Mouse (Mus musculus): Measurements from ENCODE around the gene Eps8l2. TPM values are rescaled to one million over a fixed set of nuclear protein-coding genes. Genes with fewer than 3 reads are reported as not detected.
"Not testable (repeated sequence)": the region's sequence is repeated elsewhere in the genome, so short reads cannot be mapped to it uniquely, and the experiment has no call there.

Eps8l2 gene
- total RNA-seq, 2 experiments from 2014 or later = 3.6 to 5.3 TPM

GRCm38 (mm10) chr7:141394771-141395170, 56.1 kb downstream of the Eps8l2 start:
- Histone ChIP-seq H3K27ac (no peak overlapping the region), H3K4me3 (no peak overlapping the region)
- DNase-seq (ENCODE audit: extremely low spot score in 1 of 2, low spot score in 2 of 2) = peak in 1 of 2 experiments; percentile 47
- intact Hi-C loops (cut with DNase I) = loop anchor here (5.0 kb wide), 1 partner anchor 67 kb away; the partner anchor contains the start of genes Deaf1 and Tmem80
- peak; percentile 81 for TF ChIP-seq CTCF (IDR thresholded peaks at IDR 0.05)

- intact Hi-C loops (cut with DNase I) = no loop called here
These were observed 56.7 kb downstream of the Eps8l2 start for GRCm38 (mm10) chr7:141395348-141395747.

GRCm38 (mm10) chr7:141403305-141403704, 64.6 kb downstream of the Eps8l2 start:
- intact Hi-C loops (cut with DNase I) = no loop called here
- no peak overlapping the region for H3K4me3 ChIP-seq
- TF ChIP-seq CTCF (IDR thresholded peaks at IDR 0.05) = peak; percentile 66
- no peak overlapping the region for H3K27ac ChIP-seq
- DNase-seq (ENCODE audit: extremely low spot score in 1 of 2, low spot score in 2 of 2) = peak in 1 of 2 experiments; percentile 50

More at GRCm38 (mm10) chr7:141395348-141395747, 56.7 kb downstream of the Eps8l2 start:
- no peak for TF ChIP-seq CTCF (IDR thresholded peaks at IDR 0.05)
- DNase-seq (ENCODE audit: extremely low spot score in 1 of 2, low spot score in 2 of 2) = no peak
- Histone ChIP-seq H3K4me3 (no peak overlapping the region), H3K27ac (no peak overlapping the region)

GRCm38 (mm10) chr7:141405466-141405865, 66.8 kb downstream of the Eps8l2 start:
- no peak for TF ChIP-seq CTCF (IDR thresholded peaks at IDR 0.05)
- no peak for DNase-seq (ENCODE audit: extremely low spot score in 1 of 2, low spot score in 2 of 2)
- intact Hi-C loops (cut with DNase I) = no loop called here
- Histone ChIP-seq H3K27ac (no peak overlapping the region), H3K4me3 (no peak overlapping the region)

DNA sequence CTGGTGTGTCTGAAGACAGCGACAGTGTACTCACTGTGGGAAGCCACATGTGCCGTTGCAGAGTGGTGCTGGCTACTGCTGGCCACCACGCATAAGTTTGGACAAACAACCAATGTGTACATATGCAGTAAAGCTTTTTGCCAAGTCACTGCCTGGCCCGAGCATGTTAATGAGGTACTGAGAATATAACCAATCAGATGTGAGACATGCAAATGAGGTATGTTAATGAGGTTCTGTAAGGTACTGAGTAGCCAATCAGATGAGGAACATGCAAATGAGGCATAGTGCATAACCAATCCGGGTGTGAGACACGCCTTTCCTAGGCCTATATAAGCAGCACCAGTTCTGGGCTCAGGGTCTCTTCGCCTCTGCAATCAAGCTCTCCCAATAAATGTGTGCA, 69.0 kb downstream of the Eps8l2 start:
- H3K27ac ChIP-seq; H3K4me3 ChIP-seq; DNase-seq (ENCODE audit: extremely low spot score in 1 of 2, low spot score in 2 of 2); intact Hi-C loops (cut with DNase I): not testable (repeated sequence)

- TF ChIP-seq CTCF (IDR thresholded peaks at IDR 0.05) = peak; percentile 95
- peak; percentile 82 to 89 for DNase-seq (ENCODE audit: extremely low spot score in 1 of 2, low spot score in 2 of 2)
- intact Hi-C loops (cut with DNase I) = loop anchor here (1.0 kb wide), 3 partner anchors 28 to 116 kb away; partner anchors contain the start of gene Slc25a22
- H3K27ac ChIP-seq = no peak overlapping the region
- no peak overlapping the region for H3K4me3 ChIP-seq
These were observed 70.2 kb downstream of the Eps8l2 start for GRCm38 (mm10) chr7:141408833-141409232.

DNA sequence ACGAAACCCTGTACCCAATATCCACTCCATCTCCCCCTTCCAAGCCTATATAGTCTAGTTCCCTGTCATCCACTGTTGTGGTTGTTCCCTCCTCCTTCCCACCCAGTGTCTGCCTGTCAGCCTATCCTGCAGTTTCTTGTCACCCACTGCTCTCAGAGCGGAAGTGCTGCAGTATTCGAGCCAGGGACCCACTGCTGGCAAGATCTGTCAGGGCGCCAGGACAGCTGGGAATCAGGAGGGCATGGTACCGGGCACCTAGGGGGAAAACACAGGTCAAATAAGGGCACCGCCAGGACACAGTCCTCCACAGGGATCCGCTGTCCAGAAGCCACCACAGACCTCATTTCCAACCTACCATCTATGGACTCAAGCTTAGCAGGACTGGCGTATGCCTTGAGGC, 72.0 kb downstream of the Eps8l2 start:
- intact Hi-C loops (cut with DNase I) = no loop called here
- Histone ChIP-seq H3K27ac (no peak overlapping the region), H3K4me3 (no peak overlapping the region)
- no peak for DNase-seq (ENCODE audit: extremely low spot score in 1 of 2, low spot score in 2 of 2)
- no peak for TF ChIP-seq CTCF (IDR thresholded peaks at IDR 0.05)

- DNase-seq (ENCODE audit: extremely low spot score in 1 of 2, low spot score in 2 of 2) = no peak
- H3K4me3 ChIP-seq = no peak overlapping the region
- TF ChIP-seq CTCF (IDR thresholded peaks at IDR 0.05) = no peak
- intact Hi-C loops (cut with DNase I) = no loop called here
- H3K27ac ChIP-seq = no peak overlapping the region
These were observed 73.0 kb downstream of the Eps8l2 start for GRCm38 (mm10) chr7:141411667-141412066.

Other genes starting within 250 kb of the Eps8l2 start
- 1 to 10 TPM; 1.7 to 3.4 TPM for gene Sigirr, start 238.3 kb upstream of the Eps8l2 start, total RNA-seq (2021)
- gene Ano9, start 221.1 kb upstream of the Eps8l2 start, total RNA-seq (2021) = not detected
- gene Ptdss2, start 216.5 kb upstream of the Eps8l2 start, total RNA-seq (2021) = 10 to 100 TPM; 46.9 to 51.6 TPM
- gene Rnh1, start 166.0 kb upstream of the Eps8l2 start, total RNA-seq (2021) = 10 to 100 TPM; 36.5 to 37.3 TPM
- gene Hras, start 144.9 kb upstream of the Eps8l2 start, total RNA-seq (2021) = 100 to 1,000 TPM; 219 to 244 TPM
- 1 to 10 TPM; 3.9 to 5.0 TPM for gene Lrrc56, start 144.7 kb upstream of the Eps8l2 start, total RNA-seq (2021)
- gene Lmntd2, start 124.8 kb upstream of the Eps8l2 start, total RNA-seq (2021) = not detected
- gene Rassf7, start 123.0 kb upstream of the Eps8l2 start, total RNA-seq (2021) = 1 to 10 TPM in 1 of 2 experiments, under 1 TPM in 1; 0.94 to 1.3 TPM
- gene Phrf1, start 110.1 kb upstream of the Eps8l2 start, total RNA-seq (2021) = 10 to 100 TPM; 70.5 to 77.2 TPM
- gene Irf7, start 72.4 kb upstream of the Eps8l2 start, total RNA-seq (2021) = 1 to 10 TPM in 1 of 2 experiments, under 1 TPM in 1; 0.59 to 1.2 TPM
- gene Cdhr5, start 62.1 kb upstream of the Eps8l2 start, total RNA-seq (2021) = not detected
- not detected for gene Sct, start 59.7 kb upstream of the Eps8l2 start, total RNA-seq (2021)
- gene Drd4, start 46.9 kb upstream of the Eps8l2 start, total RNA-seq (2021) = under 1 TPM; 0.27 to 0.44 TPM
- 10 to 100 TPM; 63.1 to 63.8 TPM for gene Deaf1, start 11.2 kb upstream of the Eps8l2 start, total RNA-seq (2021)
- gene Tmem80, start 11.1 kb upstream of the Eps8l2 start, total RNA-seq (2021) = 10 to 100 TPM; 33.3 to 34.9 TPM
- 10 to 100 TPM; 87.5 to 90.9 TPM for gene Taldo1, start 53.3 kb downstream of the Eps8l2 start, total RNA-seq (2021)
- 10 to 100 TPM; 38.9 to 46.5 TPM for gene Gatd1, start 75.3 kb downstream of the Eps8l2 start, total RNA-seq (2021)
- gene Cend1, start 90.6 kb downstream of the Eps8l2 start, total RNA-seq (2021) = 100 to 1,000 TPM; 279 to 288 TPM
- 100 to 1,000 TPM; 253 to 262 TPM for gene Slc25a22, start 99.0 kb downstream of the Eps8l2 start, total RNA-seq (2021)
- 1 to 10 TPM in 1 of 2 experiments, under 1 TPM in 1; 0.93 to 1.2 TPM for gene Pidd1, start 105.1 kb downstream of the Eps8l2 start, total RNA-seq (2021)
- 100 to 1,000 TPM; 552 to 567 TPM for gene Rplp2, start 108.5 kb downstream of the Eps8l2 start, total RNA-seq (2021)
- 10 to 100 TPM; 26.0 to 31.7 TPM for gene Pnpla2, start 116.3 kb downstream of the Eps8l2 start, total RNA-seq (2021)
- gene Cracr2b, start 122.2 kb downstream of the Eps8l2 start, total RNA-seq (2021) = 1 to 10 TPM; 3.7 to 5.1 TPM
- 10 to 100 TPM; 30.7 to 31.4 TPM for gene Cd151, start 128.5 kb downstream of the Eps8l2 start, total RNA-seq (2021)
- gene Polr2l, start 136.3 kb downstream of the Eps8l2 start, total RNA-seq (2021) = 10 to 100 TPM; 38.4 to 42.3 TPM
- 10 to 100 TPM; 13.7 to 14.4 TPM for gene Tspan4, start 136.4 kb downstream of the Eps8l2 start, total RNA-seq (2021)
- gene Chid1, start 201.0 kb downstream of the Eps8l2 start, total RNA-seq (2021) = 10 to 100 TPM; 59.2 to 72.0 TPM
- 100 to 1,000 TPM; 191 to 201 TPM for gene Ap2a2, start 223.3 kb downstream of the Eps8l2 start, total RNA-seq (2021)

Measured in left cerebral cortex, adult 2 months (tissue).